Mouse (Mus musculus) E14TG2a.4 (cell line): ENCODE measurements at regions not wholly inside any gene's neighbourhood (a gene's known extent, or its start where the extent isn't known, plus 50 kb on each side); places are given as distances from the start of the nearest gene placed in this dataset.

ENCODE experiments used
- H3K27me3 ChIP-seq: 2 replicates; pipeline ENCODE4 v1.6.1; 2014; ENCODE audit warnings: low read length, control low read depth; ENCODE audit not compliant: insufficient read depth
- H3K36me3 ChIP-seq: 2 replicates; pipeline ENCODE4 v1.6.1; 2014; ENCODE audit warnings: low read length, control low read depth; ENCODE audit not compliant: insufficient read depth
- H3K4me1 ChIP-seq: replicated peaks from 2 replicates; pipeline ENCODE4 v1.6.1; 2014; ENCODE audit warnings: low read depth, low read length, control low read depth
- H3K4me3 ChIP-seq: replicated peaks from 2 replicates; pipeline ENCODE4 v1.5.1; 2014; ENCODE audit warnings: mild to moderate bottlenecking, low read length
- H3K9me3 ChIP-seq: 2 replicates; pipeline ENCODE4 v1.6.1; 2014; ENCODE audit warnings: low read length, control low read depth
- CTCF ChIP-seq: conservative IDR thresholded peaks from 2 replicates; pipeline ENCODE4 v1.5.1; 2014; ENCODE audit warnings: low read length
- NANOG ChIP-seq: IDR thresholded peaks from 2 replicates; pipeline ENCODE4 v1.6.1; 2014; ENCODE audit warnings: borderline replicate concordance, low read length, mixed read lengths
- POU5F1 ChIP-seq: IDR thresholded peaks from 2 replicates; pipeline ENCODE4 v1.6.1; 2014; ENCODE audit warnings: low read length, borderline replicate concordance

GRCm38 (mm10) chr3:135100901-135101586 lies 111.3 kb upstream of the Cenpe start:
- Histone ChIP-seq H3K9me3 (peaks cover under 1% of the 10 kb centered on the region; the same call in 1 of the 2 replicates), H3K36me3 (no peaks in the 10 kb centered on the region), H3K27me3 (no peaks in the 10 kb centered on the region), H3K4me3 (no peak overlapping the region), H3K4me1 (no peaks in the 10 kb centered on the region)
- TF ChIP-seq NANOG (no peak), POU5F1 (no peak), CTCF (no peak)
